Mouse (Mus musculus) embryonic stem cell, embryonic (primary cell): ENCODE data around the gene Chst10.

Experiments
- CTCF ChIA-PET, 4 experiments: fragments of 300-600 bp in 2 of 4; fragments of 350-600 bp in 2 of 4; sonication (Branson Sonifier 250); formaldehyde crosslinking; loops; one replicate each; lab custom pipeline; 2022; ENCODE audit warnings: inconsistent platforms in 2 of 4; lab: Charles Lee
- POLR2A ChIA-PET, 4 experiments: fragments of 300-600 bp in 2 of 4; fragments of 350-600 bp in 2 of 4; sonication (Branson Sonifier 250); formaldehyde crosslinking; loops; one replicate each; lab custom pipeline; 2022; ENCODE audit warnings: antibody characterized with exemption in 4 of 4, inconsistent platforms in 1 of 4; lab: Charles Lee

Chst10 gene

DNA sequence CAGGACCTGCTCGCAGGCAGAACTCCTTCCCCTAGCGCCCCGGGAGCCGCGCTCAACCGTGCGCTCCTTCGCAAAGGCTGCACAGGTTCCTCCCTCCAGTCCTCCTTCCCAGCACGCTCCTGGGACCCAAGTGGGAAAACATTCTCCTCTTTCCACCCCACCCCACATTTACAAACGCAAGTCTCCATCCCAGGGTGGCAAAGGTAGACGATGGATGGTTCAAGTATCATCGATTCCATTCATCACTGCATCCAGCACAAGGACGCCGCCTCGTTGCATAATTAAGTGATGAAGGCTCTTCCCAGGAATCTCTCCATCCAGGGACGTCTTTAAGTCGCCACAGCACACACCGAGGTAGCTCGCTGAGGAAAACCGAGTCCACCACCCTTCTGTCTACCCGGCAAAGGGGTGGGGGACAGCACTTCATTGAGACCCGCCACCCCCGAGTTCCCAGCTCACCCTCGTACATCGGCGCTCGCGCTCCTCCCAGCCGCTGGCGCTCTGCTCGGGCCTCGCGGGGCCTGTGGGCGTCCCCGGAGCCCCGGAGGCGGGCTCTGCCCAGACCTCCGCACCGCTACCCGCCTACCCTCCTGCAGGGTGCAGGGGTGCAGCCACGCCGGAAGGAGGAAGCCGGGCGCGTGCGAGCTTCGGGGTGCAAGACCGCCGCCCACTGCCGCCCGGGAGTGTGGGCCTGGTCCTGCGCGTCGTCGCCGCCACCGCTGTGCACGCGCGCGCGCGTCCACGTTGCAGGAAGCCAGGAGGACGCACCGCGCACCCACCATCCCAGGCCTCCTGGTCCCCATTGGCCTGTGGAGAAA lies at the start of gene Chst10:
Gene Chst10 (minus strand): TSS at position 731 of the 818 bp plus-strand sequence.
- POLR2A ChIA-PET: interaction anchor here in 3 of 4 experiments (0.6 to 1.5 kb wide), 3 partner anchors 11 to 334 kb away, joined by 3 to 4 read pairs (median 3); no protein-coding TSS in a partner anchor

DNA sequence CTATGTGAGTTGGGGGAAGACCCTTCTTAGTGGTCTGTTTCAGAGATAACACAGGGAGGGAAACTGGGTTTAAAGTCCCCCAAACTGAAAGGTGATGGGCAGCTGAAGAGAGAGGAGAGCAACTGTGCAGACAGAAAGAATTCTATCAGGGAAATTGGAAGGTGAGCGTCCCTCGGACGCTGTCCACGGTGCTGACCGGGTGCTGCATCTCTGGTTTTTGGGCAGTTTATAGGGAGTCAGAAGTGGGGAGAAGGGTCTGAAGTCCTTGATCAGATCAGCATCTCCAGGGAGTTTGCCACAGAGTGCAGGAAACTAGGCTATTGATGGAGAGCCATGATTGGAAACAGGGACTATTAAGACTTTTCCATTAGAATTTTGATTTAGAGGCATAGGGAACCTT lies 41.6 kb upstream of the Chst10 start:
- ChIA-PET POLR2A (no interaction called here), CTCF (no interaction called here)

More for the DNA sequence above, at the start of gene Chst10:
- CTCF ChIA-PET: interaction anchor here in 1 of 4 experiments (1.2 kb wide), 1 partner anchor 712 kb away, joined by 3 read pairs; no protein-coding TSS in a partner anchor

DNA sequence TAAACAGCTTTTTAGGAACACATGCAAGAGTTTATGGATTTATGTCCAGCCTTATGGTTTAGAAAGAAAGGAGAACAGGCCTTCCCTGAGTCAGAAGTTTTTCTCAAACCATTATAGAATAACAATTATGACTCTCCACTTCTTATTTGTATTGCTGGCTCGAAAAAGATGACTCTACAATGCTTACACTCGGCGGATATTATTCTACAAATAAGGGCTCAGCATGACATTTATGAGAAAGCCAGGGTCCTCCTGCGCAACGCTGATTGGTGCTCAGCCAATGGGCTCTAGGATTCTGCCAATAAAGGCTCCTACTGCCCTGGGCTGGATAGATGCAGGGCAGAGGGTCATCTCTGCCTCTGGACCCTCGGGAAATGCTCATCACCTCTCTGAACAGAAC lies 40.9 kb upstream of the Chst10 start, which contains the start of gene Nms:
Gene Nms (plus strand): TSS at position 301 of the 400 bp plus-strand sequence.
- POLR2A ChIA-PET: no interaction called here
- CTCF ChIA-PET: interaction anchor here in 1 of 4 experiments (0.7 kb wide), 1 partner anchor 146 kb away, joined by 3 read pairs; no protein-coding TSS in a partner anchor

DNA sequence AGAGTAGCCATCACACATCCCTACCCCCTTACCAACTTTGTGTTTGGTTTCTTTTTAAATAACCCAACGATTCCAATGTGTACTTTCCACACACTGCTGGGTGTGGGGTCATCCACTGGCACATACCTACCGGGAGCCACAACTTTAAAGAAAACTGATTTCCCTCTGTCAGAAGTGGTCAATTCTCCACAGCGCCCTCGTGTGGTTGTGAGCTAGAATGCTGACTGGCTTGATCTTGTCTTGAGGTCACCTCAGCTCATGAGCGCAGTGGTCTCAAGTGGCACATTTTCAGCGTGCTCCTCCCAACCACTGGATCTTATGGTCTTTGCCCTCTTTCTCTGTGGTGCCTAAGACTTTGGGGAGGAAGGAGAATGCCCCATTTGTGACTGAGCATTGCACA lies 38.8 kb upstream of the Chst10 start:
- POLR2A ChIA-PET: no interaction called here
- CTCF ChIA-PET: interaction anchor here (0.5 to 1.2 kb wide), 14 partner anchors 9 to 751 kb away, joined by 3 to 15 read pairs (median 4); no protein-coding TSS in a partner anchor

DNA sequence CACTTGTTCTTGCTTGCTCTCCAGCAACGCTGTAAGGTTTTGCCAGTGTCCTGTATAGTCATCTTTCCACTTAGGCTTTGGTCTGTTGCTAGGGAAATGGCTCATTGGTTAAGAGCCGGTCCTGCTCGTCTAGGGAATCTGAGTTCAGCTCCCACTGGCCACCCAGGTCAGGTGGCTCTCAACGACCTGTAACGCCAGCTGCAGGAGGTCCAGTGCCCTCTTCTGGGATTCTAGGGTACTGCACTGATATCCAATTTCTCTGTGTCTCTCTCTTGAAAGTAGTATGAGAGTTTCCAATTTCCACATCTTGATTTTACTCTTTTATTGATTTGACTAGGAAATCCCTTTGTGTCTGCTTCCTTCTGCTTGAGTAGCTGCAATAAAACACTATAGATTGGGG lies 36.7 kb upstream of the Chst10 start:
- CTCF ChIA-PET: interaction anchor here (0.5 to 2.3 kb wide), 19 partner anchors 11 to 749 kb away, joined by 3 to 12 read pairs (median 4); no protein-coding TSS in a partner anchor
- POLR2A ChIA-PET: no interaction called here

DNA sequence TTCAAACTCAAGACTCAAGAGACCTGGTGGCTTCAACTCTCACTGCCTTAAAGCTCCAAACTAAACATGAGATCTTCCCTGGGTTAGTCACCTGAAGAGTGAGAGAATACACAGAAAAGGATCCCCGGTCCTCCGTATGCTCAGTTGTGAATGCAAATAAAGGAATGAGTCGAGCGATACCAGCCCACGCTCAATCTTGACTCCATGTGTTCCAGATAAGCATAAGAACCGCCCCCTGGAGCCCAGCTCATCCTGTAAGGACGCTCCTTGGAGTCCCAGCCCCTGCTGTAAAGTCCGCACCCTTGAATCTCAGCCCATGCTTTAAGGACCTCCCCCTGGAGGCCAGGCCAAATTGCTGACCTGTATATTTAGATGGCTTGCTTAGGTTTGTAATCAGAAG lies 32.8 kb upstream of the Chst10 start:
- POLR2A ChIA-PET: no interaction called here
- CTCF ChIA-PET: interaction anchor here in 2 of 4 experiments (0.5 to 0.8 kb wide), 2 partner anchors 75 to 177 kb away, joined by 3 to 19 read pairs; no protein-coding TSS in a partner anchor

DNA sequence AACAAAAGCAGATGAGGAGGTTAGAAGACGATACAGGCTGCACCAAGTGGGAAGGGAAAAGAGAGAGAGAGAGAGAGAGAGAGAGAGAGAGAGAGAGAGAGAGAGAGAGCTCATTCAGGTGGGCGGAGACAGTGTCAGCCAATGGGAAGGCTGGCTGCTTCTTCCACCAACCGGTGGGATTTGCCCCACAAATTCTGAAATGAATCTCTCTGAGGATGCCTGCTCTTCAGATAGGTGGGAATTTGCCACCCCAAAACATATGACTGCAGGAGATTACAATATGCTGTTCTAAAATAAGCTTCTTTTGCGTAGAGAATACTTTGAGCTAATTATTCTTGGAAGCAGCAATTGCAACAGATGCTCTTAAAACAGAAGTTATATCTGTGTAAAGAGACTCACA lies 31.5 kb upstream of the Chst10 start:
- POLR2A ChIA-PET: interaction anchor here in 1 of 4 experiments (0.6 to 0.7 kb wide), 2 partner anchors 34 to 57 kb away, joined by 4 read pairs; no protein-coding TSS in a partner anchor
- CTCF ChIA-PET: no interaction called here

DNA sequence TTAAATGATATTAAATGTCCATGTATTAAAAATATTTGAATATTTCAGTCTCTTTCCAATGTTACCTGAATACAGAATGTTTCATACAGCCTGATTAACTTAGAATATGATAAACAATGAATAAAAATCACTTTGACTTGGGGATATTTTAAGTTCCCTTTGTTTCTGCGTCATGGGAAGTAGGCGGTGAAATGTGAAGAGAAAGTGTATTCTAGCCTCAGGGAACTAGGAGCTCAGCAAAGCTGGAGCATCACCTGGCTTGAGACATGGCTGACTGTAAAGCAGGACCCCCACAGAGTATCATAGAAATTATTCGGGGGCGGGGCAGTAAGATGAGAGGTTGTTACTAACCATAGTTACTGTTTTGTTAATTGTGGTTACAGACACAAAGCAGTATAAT lies 31.0 kb upstream of the Chst10 start:
- ChIA-PET POLR2A (no interaction called here), CTCF (no interaction called here)

DNA sequence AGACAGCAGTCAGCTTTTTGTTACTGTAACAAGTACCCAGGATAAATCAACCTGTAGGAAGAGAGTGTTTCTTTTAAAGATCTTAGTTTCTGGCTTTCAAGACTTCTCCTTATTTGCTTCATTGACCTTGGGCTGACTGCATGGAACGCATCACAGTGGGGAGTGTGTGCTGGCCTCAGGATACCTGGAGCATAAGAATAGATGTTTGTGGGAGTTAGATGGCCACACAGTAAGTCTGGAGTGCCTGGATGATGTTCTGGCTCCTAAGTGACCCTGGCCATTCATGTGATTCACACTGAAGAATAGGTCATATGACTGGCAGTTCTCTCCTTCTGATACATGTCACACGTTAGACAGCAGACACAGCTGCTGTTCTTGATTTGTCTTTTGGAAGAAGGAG lies 6.0 kb upstream of the Chst10 start:
- ChIA-PET POLR2A (no interaction called here), CTCF (no interaction called here)

DNA sequence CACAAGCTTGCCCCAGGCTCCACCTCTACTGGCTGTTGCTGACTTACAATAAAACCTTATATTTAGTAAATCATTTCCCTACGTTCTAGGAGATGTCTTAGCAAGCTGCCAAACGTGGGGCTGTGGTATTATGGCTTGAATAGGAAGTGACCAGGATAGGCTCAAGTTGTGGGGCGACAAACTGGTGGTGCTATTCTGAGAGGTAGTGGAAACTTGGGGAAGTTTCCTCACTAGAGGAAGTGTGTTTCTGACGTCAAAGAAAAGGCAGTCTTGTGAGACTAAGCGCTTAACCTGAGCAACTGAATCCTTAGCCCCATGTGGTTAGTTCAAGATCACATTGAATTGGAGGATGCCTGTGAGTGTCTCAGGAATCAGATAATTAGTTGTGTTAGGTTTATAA lies 4.6 kb upstream of the Chst10 start:
- ChIA-PET CTCF (interaction anchor here in 2 of 4 experiments (0.6 to 1.0 kb wide), 2 partner anchors 32 to 139 kb away, joined by 3 to 5 read pairs; no protein-coding TSS in a partner anchor), POLR2A (no interaction called here)

DNA sequence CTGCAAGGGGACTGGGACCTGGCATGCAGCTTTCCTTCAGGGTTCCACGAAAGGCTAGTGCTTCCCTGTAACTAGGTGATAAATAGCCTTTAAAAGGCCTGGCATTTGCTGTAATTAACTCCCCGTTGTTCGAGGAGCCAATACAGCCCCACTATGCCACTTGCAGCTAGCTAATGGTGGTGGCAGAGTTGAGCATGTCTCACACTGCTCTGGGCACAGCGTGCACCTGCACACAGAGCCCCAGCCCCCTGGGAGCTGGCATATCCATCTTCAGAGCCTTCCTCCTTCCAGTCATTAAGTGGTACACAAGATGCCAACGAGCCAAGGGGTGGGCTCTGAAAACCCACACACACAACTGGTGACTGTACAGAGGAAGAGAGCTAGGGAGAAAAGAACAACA lies 4.9 kb downstream of the Chst10 start:
- ChIA-PET CTCF (no interaction called here), POLR2A (no interaction called here)

DNA sequence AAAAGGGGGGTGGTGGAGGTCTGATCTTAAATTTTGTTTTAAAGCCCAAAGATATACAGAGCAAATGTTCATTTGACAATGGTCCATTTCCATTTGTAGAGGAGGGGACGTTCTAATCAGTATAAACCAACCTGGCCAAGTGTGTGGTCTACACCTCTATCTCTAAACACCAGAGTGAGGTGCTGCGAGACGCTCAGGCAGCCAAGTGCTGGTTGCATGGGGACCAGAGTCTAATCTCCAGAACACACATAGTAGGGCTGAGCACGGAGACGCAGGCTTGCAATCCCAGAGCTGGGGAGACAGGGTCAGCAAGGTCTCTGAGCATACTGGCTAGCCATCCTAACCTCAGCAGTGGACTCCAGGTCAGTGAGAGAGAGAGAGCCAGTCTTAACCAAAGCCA lies 6.5 kb downstream of the Chst10 start:
- POLR2A ChIA-PET: no interaction called here

DNA sequence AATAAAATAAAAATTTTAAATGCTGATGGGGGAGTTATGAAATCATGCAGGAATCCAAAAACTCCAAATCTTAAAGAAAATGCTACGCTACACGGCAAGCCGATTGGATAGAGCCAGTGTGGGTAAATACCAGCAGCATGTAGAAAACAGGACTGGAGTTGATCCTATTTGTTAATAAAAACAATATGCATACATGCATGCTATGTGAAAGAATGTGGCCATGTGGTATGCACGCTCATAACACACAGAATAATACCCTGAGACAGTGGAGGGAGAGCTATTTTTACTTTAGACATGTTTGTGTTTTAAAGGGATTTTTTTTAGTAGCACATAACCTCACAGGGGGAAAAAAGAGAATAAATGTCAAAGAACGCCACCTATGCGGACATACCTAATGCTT lies 9.2 kb downstream of the Chst10 start:
- ChIA-PET POLR2A (interaction anchor here in 2 of 4 experiments (0.7 kb wide), 2 partner anchors 57 to 979 kb away, joined by 4 to 9 read pairs; no protein-coding TSS in a partner anchor), CTCF (no interaction called here)

More for the DNA sequence above, 6.5 kb downstream of the Chst10 start:
- CTCF ChIA-PET: no interaction called here

DNA sequence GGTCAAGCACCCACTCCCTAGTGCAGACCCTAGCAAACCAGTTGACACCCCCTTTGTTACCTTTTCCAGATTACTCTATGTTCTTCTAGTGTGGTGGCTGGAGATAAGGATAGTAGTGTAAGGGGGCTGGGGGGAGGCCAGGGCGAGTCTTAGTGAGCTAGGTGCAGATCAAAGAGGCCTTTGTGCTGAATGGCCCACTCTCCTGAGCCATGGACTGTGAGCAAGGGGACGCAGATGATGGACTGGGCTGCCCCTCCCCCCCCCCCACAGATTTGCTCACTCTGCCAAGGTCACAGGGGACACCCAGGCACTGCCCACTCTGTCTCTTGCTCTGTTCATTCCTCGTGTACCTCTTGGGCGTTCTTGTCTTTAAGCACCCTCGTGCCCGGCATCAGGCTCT lies 10.9 kb downstream of the Chst10 start:
- CTCF ChIA-PET: interaction anchor here in 1 of 4 experiments (0.7 kb wide), 1 partner anchor 682 kb away, joined by 3 read pairs; no protein-coding TSS in a partner anchor
- POLR2A ChIA-PET: interaction anchor here in 1 of 4 experiments (0.7 kb wide), 2 partner anchors 36 to 143 kb away, joined by 6 to 9 read pairs; no protein-coding TSS in a partner anchor

DNA sequence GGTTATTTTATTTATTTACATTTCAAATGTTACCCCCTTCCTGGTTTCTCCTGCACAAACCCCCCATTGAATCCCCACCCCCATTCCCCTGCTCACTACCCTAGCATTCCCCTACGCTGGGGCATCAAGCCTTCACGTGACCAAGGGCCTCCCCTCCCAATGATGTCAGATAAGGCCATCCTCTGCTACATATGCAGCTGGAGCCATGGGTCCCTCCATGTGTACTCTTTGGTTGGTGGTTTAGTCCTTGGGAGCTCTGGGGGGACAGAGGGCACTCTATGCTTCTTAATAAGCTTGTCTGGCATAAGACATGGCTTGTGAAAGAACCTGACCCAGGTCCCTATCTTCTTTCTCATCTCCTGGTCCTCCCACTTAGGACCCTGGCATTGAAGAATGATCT lies 11.4 kb downstream of the Chst10 start:
- CTCF ChIA-PET: no interaction called here
- POLR2A ChIA-PET: interaction anchor here in 1 of 4 experiments (0.7 kb wide), 1 partner anchor 36 kb away, joined by 6 read pairs; no protein-coding TSS in a partner anchor

DNA sequence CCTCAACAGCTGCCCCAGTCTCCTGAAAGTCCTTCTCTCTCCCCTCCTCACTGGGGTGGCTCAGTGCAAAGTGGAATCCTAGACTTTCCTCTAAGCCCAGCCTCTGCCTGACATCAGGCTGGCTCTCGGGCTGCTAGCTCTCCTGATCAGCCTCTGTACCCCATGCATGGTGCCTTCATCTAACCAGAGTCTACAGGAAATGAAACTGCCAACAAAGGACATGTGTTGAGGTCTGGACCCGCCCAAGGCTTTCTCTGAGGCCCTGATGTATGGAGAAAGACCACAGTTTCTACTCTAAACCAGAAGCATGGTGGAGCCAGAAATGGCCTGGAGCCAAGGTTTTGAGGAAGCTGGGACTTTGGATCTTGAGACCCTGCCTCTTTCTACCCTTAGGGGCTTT lies 12.0 kb downstream of the Chst10 start:
- ChIA-PET CTCF (interaction anchor here in 1 of 4 experiments (0.9 kb wide), 1 partner anchor 97 kb away, joined by 3 read pairs; no protein-coding TSS in a partner anchor), POLR2A (interaction anchor here in 1 of 4 experiments (0.6 kb wide), 1 partner anchor 638 kb away, joined by 3 read pairs; no protein-coding TSS in a partner anchor)

DNA sequence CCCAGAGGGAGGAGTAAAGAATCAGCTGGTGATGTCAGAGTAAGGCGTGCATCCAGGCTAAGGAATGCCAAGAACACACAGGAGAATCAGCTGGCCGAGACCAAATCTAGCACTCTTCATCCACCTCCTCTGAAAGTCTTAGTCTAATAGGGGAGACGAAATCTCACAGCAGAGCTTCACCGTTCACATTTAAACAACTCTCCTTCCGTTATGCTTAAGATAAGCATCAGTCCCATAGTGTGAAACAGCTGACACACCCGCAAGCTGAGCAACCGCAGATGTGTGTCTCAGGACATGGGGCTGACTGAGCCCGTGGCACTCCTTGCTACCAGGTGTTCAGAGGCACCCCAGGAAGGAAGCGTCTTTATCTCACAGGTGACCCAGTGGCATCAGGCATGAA lies 14.2 kb downstream of the Chst10 start:
- CTCF ChIA-PET: no interaction called here
- POLR2A ChIA-PET: no interaction called here

DNA sequence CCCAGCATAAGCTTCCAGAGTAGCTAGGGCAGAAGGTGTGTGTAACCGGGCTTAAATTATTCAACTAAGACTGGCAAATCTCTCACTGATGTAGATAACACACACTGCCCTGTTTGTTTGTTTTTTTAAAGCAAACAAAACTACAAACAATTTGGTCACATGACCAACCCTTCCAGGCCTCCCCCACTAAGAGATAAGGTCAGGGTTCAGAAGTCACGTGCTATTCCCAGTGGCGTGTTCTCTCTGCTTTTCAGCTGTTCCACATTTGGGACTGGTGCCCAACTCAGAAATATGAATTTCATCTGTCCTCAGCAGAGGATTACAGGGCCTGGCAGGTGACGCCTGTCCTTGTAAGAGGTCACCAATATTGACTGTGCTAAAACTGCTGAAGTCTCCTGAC lies 15.2 kb downstream of the Chst10 start:
- ChIA-PET CTCF (no interaction called here), POLR2A (no interaction called here)

DNA sequence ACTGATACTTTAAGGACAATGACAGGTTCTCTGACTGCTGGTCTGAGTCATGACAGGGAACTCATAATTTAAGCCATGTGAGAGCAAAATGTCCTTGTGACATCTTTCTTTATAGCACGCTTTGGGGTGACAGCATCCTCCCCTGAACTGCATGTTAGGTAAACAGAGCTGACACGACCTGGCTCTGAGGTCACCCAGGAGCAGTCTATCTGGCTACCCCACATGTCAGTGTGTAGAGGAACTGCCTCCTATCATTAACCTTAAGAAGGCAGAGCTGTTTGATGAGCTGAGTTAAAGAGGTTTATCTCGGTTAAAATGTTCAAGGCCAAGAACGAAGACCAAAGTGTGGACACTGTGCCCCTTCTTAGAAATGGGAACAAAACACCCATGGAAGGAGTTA lies 16.6 kb downstream of the Chst10 start:
- CTCF ChIA-PET: no interaction called here
- POLR2A ChIA-PET: interaction anchor here in 1 of 4 experiments (0.5 kb wide), 1 partner anchor 602 kb away, joined by 6 read pairs; no protein-coding TSS in a partner anchor
